Mouse (Mus musculus) bone marrow, adult 2 months (tissue): ENCODE measurements around the gene Gm11037.

Experiments used
- CTCF ChIP-seq: fragments of 200-500 bp; IDR thresholded peaks from 2 replicates; pipeline ENCODE4 v1.5.1; 2011; ENCODE audit warnings: low read length, control low read depth; ENCODE audit not compliant: control insufficient read depth, insufficient read depth
- POLR2A ChIP-seq: fragments of 200-500 bp; IDR thresholded peaks from 2 replicates; pipeline ENCODE4 v1.6.1; 2011; ENCODE audit warnings: low read depth, mild to moderate bottlenecking, control low read depth, low read length, borderline replicate concordance; ENCODE audit not compliant: control insufficient read depth

GRCm38 (mm10) chr2:131174700-131175099, 41.4 kb downstream of the Gm11037 start:
- TF ChIP-seq POLR2A: no peak
- no peak for TF ChIP-seq CTCF
